Mouse (Mus musculus) embryonic facial prominence, embryonic 14.5 days (tissue): ENCODE results near the gene Cox5a. TPM values are rescaled to one million over a fixed set of nuclear protein-coding genes. Genes with fewer than 3 reads are reported as not detected.

ENCODE experiments used
- ATAC-seq: fragments of 200-750 bp; cut with Nextera tagmentation; 2 replicates; pipeline ENCODE4 v1.8.0; 2017; ENCODE audit warnings: low read depth, moderate number of reproducible peaks, moderate TSS enrichment
- DNase-seq: peaks from one replicate; pipeline ENCODE4 v3.0.0-alpha.2; 2015; ENCODE audit warnings: low spot score
- H3K27ac ChIP-seq: fragments of 300-500 bp; sonication (generic); replicated peaks from 2 replicates; pipeline ENCODE4 v1.5.1; 2014; ENCODE audit warnings: low read depth, mild to moderate bottlenecking, low read length, moderate library complexity
- H3K27me3 ChIP-seq: fragments of 300-500 bp; sonication (generic); replicated peaks from 2 replicates; pipeline ENCODE4 v1.6.1; 2014; ENCODE audit warnings: low read length; ENCODE audit not compliant: control insufficient read depth, insufficient read depth
- H3K36me3 ChIP-seq: fragments of 300-500 bp; sonication (generic); 2 replicates; pipeline ENCODE4 v1.6.1; 2014; ENCODE audit warnings: low read length, mixed read lengths; ENCODE audit not compliant: control insufficient read depth, insufficient read depth
- H3K4me1 ChIP-seq: fragments of 300-500 bp; sonication (generic); 2 replicates; pipeline ENCODE4 v1.6.1; 2014; ENCODE audit warnings: antibody characterized with exemption, low read length; ENCODE audit not compliant: control insufficient read depth, insufficient read depth
- H3K4me2 ChIP-seq: fragments of 300-500 bp; sonication (generic); 2 replicates; pipeline ENCODE4 v1.6.1; 2014; ENCODE audit warnings: low read depth, mild to moderate bottlenecking, low read length, moderate library complexity, mixed read lengths
- H3K4me3 ChIP-seq: fragments of 300-500 bp; sonication (generic); 2 replicates; pipeline ENCODE4 v1.5.1; 2014; ENCODE audit warnings: low read depth, mild to moderate bottlenecking, low read length
- H3K9ac ChIP-seq: fragments of 300-500 bp; sonication (generic); 2 replicates; pipeline ENCODE4 v1.6.1; 2014; ENCODE audit warnings: low read depth, mild to moderate bottlenecking, low read length, moderate library complexity, mixed read lengths
- H3K9me3 ChIP-seq: fragments of 300-500 bp; sonication (generic); 2 replicates; pipeline ENCODE4 v1.6.1; 2016; ENCODE audit warnings: low read length; ENCODE audit not compliant: control insufficient read depth
- WGBS: fragments of 180-500 bp; shearing (Covaris S2); extraction: QIAGEN DNeasy Blood & Tissue Kit; methylation state at CpG from one replicate; pipeline ENCODE4 v1.1.7; 2014; 5-methylcytosine and 5-hydroxymethylcytosine counted together
- polyA plus RNA-seq: library from polyadenylated mRNA; unstranded; fragments of >200 nt; fragmentation: Nextera tagmentation; extraction: Ambion mirVana; gene quantifications from 2 replicates; pipeline ENCODE4 v1.2.1, GENCODE M21; 2014

Gene Cox5a
- polyA plus RNA-seq, 1 experiment from 2014 or later: 555 TPM

DNA sequence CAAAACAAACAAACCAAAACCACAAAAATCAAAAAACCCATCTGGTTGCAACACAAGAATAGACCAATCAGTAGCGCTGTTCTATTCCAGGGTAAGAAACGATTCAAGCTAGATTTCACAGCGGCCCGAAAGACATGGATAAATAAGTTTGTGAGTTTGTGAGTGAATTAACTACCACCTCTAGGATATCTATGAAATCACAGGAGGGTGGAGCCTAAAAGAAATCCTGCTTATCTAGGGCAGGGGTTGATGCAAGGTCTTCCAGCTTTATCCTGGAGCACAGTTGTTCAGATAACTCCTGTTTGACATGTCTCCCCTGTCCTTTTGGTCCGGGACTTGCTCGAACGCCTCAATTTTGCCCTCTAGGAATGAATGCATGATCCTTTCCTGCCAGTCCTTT lies 39.2 kb downstream of the Cox5a start:
- H3K9ac ChIP-seq: peak overlapping the region; percentile 74
- WGBS: 28% methylated on average over 7 of the region's 7 CpGs
- no peaks in the 10 kb centered on the region for H3K27me3 ChIP-seq
- DNase-seq (no peak), ATAC-seq (no peak)
- peak overlapping the region; percentile 63 for H3K4me3 ChIP-seq
- H3K36me3 ChIP-seq: no peaks in the 10 kb centered on the region
- H3K4me2 ChIP-seq: peak overlapping the region; percentile 71
- H3K9me3 ChIP-seq: no peaks in the 10 kb centered on the region
- peaks cover 21% of the 10 kb centered on the region for H3K4me1 ChIP-seq
- H3K27ac ChIP-seq: peak overlapping the region; percentile 63; the same call in 1 of the 2 replicates

DNA sequence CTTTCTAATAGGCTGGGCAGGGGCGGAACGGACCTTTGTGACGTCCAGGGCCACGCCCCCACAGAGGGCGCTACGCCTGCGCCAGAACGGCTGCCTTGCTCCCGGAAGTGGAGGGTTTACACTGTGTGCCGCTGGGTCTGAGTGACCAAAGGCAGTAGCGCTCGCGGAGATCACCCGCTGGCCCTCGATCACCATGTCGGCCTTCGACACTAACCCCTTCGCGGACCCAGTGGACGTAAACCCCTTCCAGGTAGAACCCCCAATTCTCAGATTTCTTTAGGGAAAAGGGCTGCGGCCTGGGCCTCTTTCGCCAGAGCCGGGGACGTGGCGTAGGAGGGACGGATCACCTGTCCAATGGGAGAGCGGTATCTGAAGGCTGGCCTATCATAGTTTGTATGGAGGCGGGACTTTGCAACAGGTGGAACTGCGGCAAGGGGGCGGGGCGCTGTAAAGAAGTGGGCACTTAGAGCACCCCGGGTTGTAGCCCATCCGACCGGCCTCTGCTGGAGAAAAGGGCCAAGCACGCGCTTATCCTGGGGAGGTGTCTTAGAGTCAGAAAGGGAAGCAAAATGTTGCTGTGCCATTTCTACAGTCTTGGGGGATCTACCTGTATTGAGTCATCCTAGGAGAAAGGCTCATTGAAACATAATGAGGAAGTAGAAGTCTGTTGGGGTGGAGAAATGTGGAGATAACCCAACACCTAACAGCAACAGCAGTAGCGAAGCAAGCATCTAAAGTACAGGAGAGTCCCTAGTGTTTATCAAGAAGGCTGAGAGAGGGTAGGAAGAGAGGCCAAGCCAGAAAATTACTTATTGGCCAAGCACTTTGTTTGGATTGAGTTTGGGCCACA lies 40.0 kb downstream of the Cox5a start, which contains the start of gene Scamp2:
TSS of gene Scamp2 (plus strand) at position 83 of the 850 bp plus-strand sequence.
- ATAC-seq (peak; percentile 99), DNase-seq (peak; percentile 96)
- Histone ChIP-seq H3K27ac (peak within 1 kb of the TSS; percentile 63; the same call in 1 of the 2 replicates), H3K9me3 (no peaks in the 10 kb centered on the region), H3K4me3 (peak within 1 kb of the TSS; percentile 63), H3K36me3 (no peaks in the 10 kb centered on the region), H3K4me2 (peak within 1 kb of the TSS; percentile 71), H3K4me1 (peaks cover 29% of the 10 kb centered on the region), H3K27me3 (no peaks in the 10 kb centered on the region), H3K9ac (peak within 1 kb of the TSS; percentile 74)
- WGBS: 2% methylated on average over 36 of the region's 37 CpGs

DNA sequence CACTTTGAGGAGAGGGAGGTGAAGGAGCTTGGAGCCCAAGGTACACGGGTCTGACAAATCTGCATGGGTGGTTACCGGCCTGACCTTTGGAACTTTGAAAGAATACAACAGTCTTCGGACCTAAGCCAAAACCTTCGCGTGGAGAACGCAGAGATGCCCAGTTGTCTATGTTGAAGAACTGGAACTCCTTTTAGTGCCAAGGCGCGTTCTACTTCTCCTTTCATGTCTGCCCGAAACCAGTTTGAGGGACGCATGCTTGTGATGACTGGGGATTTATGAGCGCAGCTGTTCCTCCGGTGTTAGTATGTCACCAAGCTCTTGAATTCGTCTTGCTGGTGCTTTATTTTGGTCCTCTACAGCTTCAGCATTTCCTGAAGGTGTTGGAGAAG lies 40.6 kb downstream of the Cox5a start:
- Histone ChIP-seq H3K9ac (peak overlapping the region; percentile 74), H3K4me2 (peak overlapping the region; percentile 71), H3K9me3 (no peaks in the 10 kb centered on the region), H3K27ac (peak overlapping the region; percentile 53; the same call in 1 of the 2 replicates), H3K27me3 (no peaks in the 10 kb centered on the region), H3K4me1 (peaks cover 35% of the 10 kb centered on the region), H3K36me3 (no peaks in the 10 kb centered on the region), H3K4me3 (peak overlapping the region; percentile 63)
- ATAC-seq: no peak
- DNase-seq: no peak
- 77% methylated on average over 13 of the region's 13 CpGs for WGBS

DNA sequence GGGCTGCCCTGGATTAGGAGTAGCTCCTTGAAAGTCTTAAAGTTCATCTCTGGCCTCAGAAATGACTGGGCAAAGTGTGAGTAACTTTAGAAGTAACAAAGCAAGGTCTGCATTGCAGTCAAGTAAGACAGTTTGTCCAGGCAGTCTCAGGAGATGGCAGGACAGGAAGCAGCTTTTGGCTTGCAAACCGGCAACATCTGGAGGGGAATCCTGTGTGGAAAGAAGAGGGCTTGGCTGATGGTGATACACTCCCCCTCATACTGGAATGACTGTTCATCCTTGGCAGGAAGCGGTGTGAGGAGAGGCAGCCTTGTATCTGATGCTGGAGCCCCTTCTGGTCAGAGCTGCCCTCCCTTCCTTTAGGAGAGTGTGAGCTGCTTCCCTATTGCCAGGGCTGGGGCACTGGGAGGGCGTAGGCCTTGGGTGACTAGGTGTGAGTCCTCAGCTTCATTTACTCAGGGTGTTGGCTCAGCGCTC lies 41.9 kb downstream of the Cox5a start:
- Histone ChIP-seq H3K27ac (peak overlapping the region; percentile 44; the same call in 1 of the 2 replicates), H3K4me3 (no peak overlapping the region), H3K9me3 (no peaks in the 10 kb centered on the region), H3K27me3 (no peaks in the 10 kb centered on the region), H3K4me1 (peaks cover 38% of the 10 kb centered on the region), H3K36me3 (peaks cover 2% of the 10 kb centered on the region; the same call in 1 of the 2 replicates), H3K4me2 (0 out of 2 replicates have a peak overlapping the region, but pooled peaks have one; percentile 7), H3K9ac (no peak overlapping the region)
- DNase-seq (peak; percentile 52), ATAC-seq (no peak)
- WGBS: 53% methylated on average over 4 of the region's 4 CpGs

DNA sequence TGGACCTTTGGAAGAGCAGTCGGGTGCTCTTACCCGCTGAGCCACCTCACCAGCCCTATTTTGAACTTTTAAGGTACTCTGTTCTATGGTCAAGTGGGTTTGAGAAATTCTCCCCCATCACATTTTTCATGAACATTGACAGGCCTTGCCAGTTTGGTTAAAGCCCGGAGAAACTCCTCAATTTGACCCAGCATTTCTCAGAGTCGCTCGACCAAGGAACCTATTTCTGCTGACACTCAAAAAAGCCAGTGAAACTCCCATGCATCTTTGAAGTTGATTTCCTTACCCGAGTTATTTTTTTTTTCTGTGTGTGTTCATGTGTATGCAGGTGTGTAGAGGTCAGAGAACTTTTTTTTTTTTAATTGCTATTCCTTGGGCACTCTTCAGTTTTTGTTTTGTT lies 43.5 kb downstream of the Cox5a start:
- Histone ChIP-seq H3K4me2 (no peak overlapping the region), H3K36me3 (peaks cover 18% of the 10 kb centered on the region), H3K27me3 (no peaks in the 10 kb centered on the region), H3K27ac (no peak overlapping the region), H3K4me1 (peaks cover 38% of the 10 kb centered on the region), H3K4me3 (no peak overlapping the region), H3K9me3 (no peaks in the 10 kb centered on the region), H3K9ac (no peak overlapping the region)
- 78% methylated on average over 6 of the region's 6 CpGs for WGBS
- no peak for DNase-seq
- no peak for ATAC-seq

DNA sequence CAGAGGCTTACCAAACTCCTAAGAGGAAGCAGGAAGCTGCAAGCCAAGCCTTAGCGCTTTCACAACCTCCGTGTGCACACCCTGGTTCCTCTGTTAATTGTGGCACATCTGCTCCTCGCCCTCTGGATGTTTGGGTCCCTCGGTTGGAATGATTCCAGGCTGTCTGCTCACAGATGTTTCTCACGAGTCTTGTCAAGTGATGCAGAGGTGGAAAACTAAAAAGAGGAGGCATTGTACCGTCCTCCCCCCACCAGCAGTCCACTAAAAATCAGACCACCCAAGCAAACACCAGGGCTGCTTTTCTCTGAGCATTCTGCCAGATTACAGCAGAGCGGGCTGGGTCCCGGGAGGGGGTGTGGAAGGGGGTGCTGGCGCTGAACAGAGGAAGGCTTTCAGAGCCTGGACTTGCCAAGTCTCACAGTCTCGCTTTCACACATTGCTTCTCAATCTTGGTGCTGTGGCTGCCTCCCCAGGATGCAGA lies 44.7 kb downstream of the Cox5a start:
- H3K4me1 ChIP-seq: peaks cover 33% of the 10 kb centered on the region
- H3K4me2 ChIP-seq: no peak overlapping the region
- H3K9me3 ChIP-seq: no peaks in the 10 kb centered on the region
- peaks cover 22% of the 10 kb centered on the region for H3K36me3 ChIP-seq
- ATAC-seq: no peak
- H3K27ac ChIP-seq: peak overlapping the region; percentile 74
- WGBS: 20% methylated on average over 8 of the region's 10 CpGs
- DNase-seq: peak; percentile 71
- no peak overlapping the region for H3K4me3 ChIP-seq
- 0 out of 2 replicates have a peak overlapping the region, but pooled peaks have one; percentile 32 for H3K9ac ChIP-seq
- no peaks in the 10 kb centered on the region for H3K27me3 ChIP-seq

DNA sequence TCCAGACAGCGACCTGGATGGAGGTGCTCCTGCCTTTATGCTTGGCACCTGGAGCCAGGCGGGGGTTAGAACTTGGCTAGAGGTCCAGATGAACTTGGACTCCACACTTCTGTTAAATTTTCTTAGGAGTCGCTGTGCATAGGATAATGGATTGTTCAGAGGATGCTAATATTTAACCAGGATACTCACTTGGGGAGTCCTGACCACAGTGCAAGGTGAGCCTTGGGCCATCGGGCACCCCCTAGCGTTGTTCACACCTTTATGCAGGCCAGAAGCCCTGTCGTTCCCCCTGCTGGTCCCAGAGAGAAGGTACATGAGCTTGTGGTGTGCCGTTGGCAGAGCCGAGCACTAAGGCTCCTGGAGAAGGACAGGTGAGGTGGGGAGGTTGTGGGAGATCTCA lies 45.8 kb downstream of the Cox5a start:
- H3K4me3 ChIP-seq: no peak overlapping the region
- no peak for DNase-seq
- H3K4me2 ChIP-seq: no peak overlapping the region
- WGBS: 62% methylated on average over 8 of the region's 8 CpGs
- H3K27me3 ChIP-seq: no peaks in the 10 kb centered on the region
- no peak for ATAC-seq
- H3K9me3 ChIP-seq: no peaks in the 10 kb centered on the region
- H3K4me1 ChIP-seq: peaks cover 27% of the 10 kb centered on the region
- peak overlapping the region; percentile 74; the same call in 1 of the 2 replicates for H3K27ac ChIP-seq
- no peak overlapping the region for H3K9ac ChIP-seq
- peaks cover 22% of the 10 kb centered on the region for H3K36me3 ChIP-seq

DNA sequence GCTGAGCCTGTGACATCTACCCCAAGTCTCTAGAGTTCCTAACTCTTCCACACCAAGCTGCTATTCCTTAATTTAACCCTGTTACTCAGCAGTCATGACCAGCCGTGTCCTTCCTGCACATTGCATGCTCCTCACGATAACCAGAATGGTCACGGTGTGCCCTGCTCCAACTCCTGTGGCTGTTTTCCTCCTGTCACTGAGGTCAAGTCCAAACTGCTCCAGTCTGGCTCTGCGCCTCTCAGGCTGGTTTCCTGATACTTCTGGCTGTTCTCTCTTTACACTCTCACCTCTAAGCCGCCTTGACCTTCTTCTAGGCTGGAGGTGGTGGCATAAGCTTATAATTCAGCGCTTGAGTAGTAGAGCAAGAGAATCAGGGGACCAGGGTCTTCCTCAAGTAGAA lies 47.4 kb downstream of the Cox5a start:
- no peak for DNase-seq
- Histone ChIP-seq H3K4me2 (no peak overlapping the region), H3K36me3 (peaks cover 22% of the 10 kb centered on the region), H3K27me3 (no peaks in the 10 kb centered on the region), H3K4me1 (peaks cover 17% of the 10 kb centered on the region), H3K9ac (no peak overlapping the region), H3K9me3 (no peaks in the 10 kb centered on the region), H3K4me3 (no peak overlapping the region), H3K27ac (no peak overlapping the region)
- ATAC-seq: no peak
- WGBS: 90% methylated on average over 6 of the region's 6 CpGs
